Mouse (Mus musculus): Measurements from ENCODE around the gene Ttc5. TPM values are rescaled to one million over a fixed set of nuclear protein-coding genes. Genes with fewer than 3 reads are reported as not detected.

Ttc5 gene
- total and polyA plus RNA-seq, 3 experiments = 44.3 to 72.1 (median 57.8) TPM

DNA sequence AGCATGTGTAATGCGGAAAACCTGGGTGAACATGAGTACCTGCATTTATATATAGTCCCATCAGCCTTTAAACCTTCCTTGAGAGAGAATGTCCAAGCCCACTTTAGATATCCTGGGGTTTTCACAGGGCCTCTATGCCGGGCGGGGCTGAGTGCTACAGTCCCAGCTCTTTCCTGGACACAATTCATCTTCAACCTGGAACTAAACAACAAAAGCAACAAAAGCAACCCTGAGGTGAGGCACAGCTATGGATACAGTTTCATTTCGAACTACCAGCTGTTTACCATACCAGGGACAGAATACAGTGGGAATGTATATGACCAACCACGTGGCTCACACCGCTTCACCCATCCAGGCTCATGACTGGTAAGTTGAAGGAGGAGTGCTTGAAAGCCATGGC is 17.1 kb upstream of the Ttc5 start:
- in situ Hi-C loops (cut with MboI; ENCODE audit: low pct_ligation_motif_present, low pct_unique_long_range_greater_than_20kb, low sequenced_read_pairs) = loop anchor here (10.0 to 25.0 kb wide), 2 partner anchors 262 to 460 kb away; partner anchors contain the start of gene Rnase2a
- H3K79me2 ChIP-seq (replicated peaks; ENCODE audit: control insufficient read depth, extremely low read depth, insufficient read depth, poor library complexity, severe bottlenecking) = no peaks in the 10 kb centered on the region
- H3K4me3 ChIP-seq (replicated peaks in 1 of 3; ENCODE audit: low read depth in 2 of 3, low read length in 2 of 3, poor library complexity in 1 of 3) = no peak overlapping the region
- H3K4me1 ChIP-seq (ENCODE audit: control insufficient read depth in 1 of 2, insufficient read depth in 2 of 2) = peaks cover 0 to 7% of the 10 kb centered on the region in 2 experiments; a peak in 2 of 4 replicates
- H3K9me3 ChIP-seq (replicated peaks; ENCODE audit: low read length) = no peaks in the 10 kb centered on the region
- H3K4me2 ChIP-seq (ENCODE audit: insufficient read depth, low read depth, poor library complexity, severe bottlenecking) = no peak overlapping the region
- no peaks in the 10 kb centered on the region for H3K27me3 ChIP-seq (replicated peaks)
- no peak for TF ChIP-seq POLR2AphosphoS2 (IDR thresholded peaks at IDR 0.05; ENCODE audit: low read depth, low read length)
- no peak for TF ChIP-seq TCF12 (IDR thresholded peaks at IDR 0.05; ENCODE audit: low read depth, low read length)
- no peak for TF ChIP-seq JUN (IDR thresholded peaks at IDR 0.05; ENCODE audit: insufficient read depth, low read depth, low read length)
- TF ChIP-seq NELFE (IDR thresholded peaks at IDR 0.05; ENCODE audit: low read depth, low read length) = no peak
- no peak for TF ChIP-seq KAT2A (IDR thresholded peaks at IDR 0.05; ENCODE audit: insufficient replicate concordance, low read length)
- no peak for TF ChIP-seq USF2 (conservative IDR thresholded peaks at IDR 0.05; ENCODE audit: low read depth, low read length)
- TF ChIP-seq E2F4 (IDR thresholded peaks at IDR 0.05; ENCODE audit: insufficient replicate concordance, low read depth, low read length) = no peak
- no peak for TF ChIP-seq EP300 (IDR thresholded peaks at IDR 0.05; ENCODE audit: low read length)
- TF ChIP-seq ELF1 (IDR thresholded peaks at IDR 0.05; ENCODE audit: low read depth, low read length) = no peak
- TF ChIP-seq SIN3A (IDR thresholded peaks at IDR 0.05; ENCODE audit: low read length) = no peak
- TF ChIP-seq JUND (conservative IDR thresholded peaks at IDR 0.05; ENCODE audit: low read depth, low read length) = no peak
- TF ChIP-seq ZMIZ1 (IDR thresholded peaks at IDR 0.05; ENCODE audit: low read depth, low read length) = no peak
- no peak for TF ChIP-seq MAZ (IDR thresholded peaks at IDR 0.05; ENCODE audit: low read depth, low read length)
- no peak for TF ChIP-seq NRF1 (IDR thresholded peaks at IDR 0.05; ENCODE audit: low read depth, low read length)
- no peak for TF ChIP-seq ZKSCAN1 (IDR thresholded peaks at IDR 0.05; ENCODE audit: borderline replicate concordance, low read depth, low read length)
- TF ChIP-seq POLR2A (IDR thresholded peaks at IDR 0.05; ENCODE audit: low read depth, low read length) = no peak
- TF ChIP-seq MYC (IDR thresholded peaks at IDR 0.05; ENCODE audit: low read depth, low read length) = no peak
- no peak for TF ChIP-seq USF1 (IDR thresholded peaks at IDR 0.05; ENCODE audit: low read depth, low read length)
- no peak for TF ChIP-seq MXI1 (IDR thresholded peaks at IDR 0.05; ENCODE audit: low read depth, low read length)
- TF ChIP-seq BHLHE40 (IDR thresholded peaks at IDR 0.05; ENCODE audit: low read depth, low read length) = no peak
- H3K9ac ChIP-seq (ENCODE audit: insufficient read depth, low read depth) = no peak overlapping the region
- H3K27ac ChIP-seq (ENCODE audit: insufficient read depth, low read depth) = no peak overlapping the region
- dilution Hi-C loops (cut with MboI; ENCODE audit: extremely low pct_ligation_motif_present, extremely low pct_unique_long_range_greater_than_20kb, low sequenced_read_pairs) = no loop called here
- no peak for DNase-seq (ENCODE audit: extremely low read depth)
- H3K36me3 ChIP-seq (replicated peaks in 1 of 2; ENCODE audit: control insufficient read depth in 1 of 2, insufficient read depth in 1 of 2, low read length in 1 of 2) = no peaks in the 10 kb centered on the region
